11 mouse cellular contexts compared by ENCODE assay signal in the genomic region with DNA sequence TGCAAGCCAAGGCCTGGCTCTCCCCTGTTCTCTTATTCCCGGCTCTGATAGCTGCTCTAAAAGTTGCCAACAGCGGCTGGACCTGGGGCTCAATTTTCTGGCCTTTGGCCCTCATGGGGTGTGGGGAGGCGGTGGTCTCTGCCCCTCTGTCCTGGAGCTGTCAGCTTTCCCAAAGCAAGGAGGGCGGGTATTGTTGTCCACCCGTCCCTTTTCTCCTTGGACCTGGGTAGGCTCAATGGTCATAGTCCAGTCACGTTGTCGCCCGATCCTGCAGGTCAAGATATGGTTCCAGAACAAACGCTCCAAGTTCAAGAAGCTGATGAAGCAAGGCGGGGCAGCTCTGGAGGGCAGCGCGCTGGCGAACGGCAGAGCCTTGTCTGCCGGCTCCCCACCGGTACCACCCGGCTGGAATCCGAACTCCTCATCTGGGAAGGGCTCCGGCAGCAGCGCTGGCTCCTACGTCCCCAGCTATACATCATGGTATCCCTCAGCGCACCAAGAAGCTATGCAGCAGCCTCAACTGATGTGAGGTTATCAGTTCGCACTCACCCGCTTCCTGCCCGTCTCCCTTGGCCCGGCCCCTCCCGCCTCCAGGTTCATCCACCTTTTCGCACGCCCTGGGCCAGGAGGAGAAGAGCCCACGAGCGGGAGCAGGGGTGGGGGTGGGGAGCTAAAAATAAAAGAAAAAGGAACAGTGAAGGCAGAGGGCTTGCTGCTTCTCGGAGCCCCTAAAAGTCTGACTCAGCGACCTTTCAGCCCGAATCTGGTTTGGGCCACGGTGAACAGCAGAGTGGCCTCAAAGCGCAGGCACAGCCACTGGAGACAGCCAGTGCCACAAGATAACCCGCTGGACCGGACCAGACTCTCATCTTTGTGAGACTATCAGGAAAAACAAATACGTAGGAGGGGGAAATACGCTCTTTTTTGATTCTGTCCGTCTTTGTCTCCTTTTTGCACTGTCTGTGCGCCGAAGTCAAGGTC. TPM values are rescaled to one million over a fixed set of nuclear protein-coding genes. Genes with fewer than 3 reads are reported as not detected.
DNase-seq lines count a peak whose midpoint lies in the region; ATAC-seq and TF ChIP-seq lines count a peak whose summit lies in the region.
"Had no signal": no experiment of that assay in that cellular context is flagged by ENCODE, and none has a peak within 500 bp of the region (broad histone marks: within the 10 kb centered on the region; RNA-seq: fewer than 3 reads in every experiment).

No protein-coding gene starts in this region.

- no peak for DNase-seq in liver, embryonic 11.5 days (ENCODE audit: low spot score)
- DNase-seq in embryo, embryonic 11 days: peak; percentile 44
- DNase-seq in intestine, embryonic 14.5 days (ENCODE audit: low spot score): peak; percentile 68
- DNase-seq in right cerebral cortex, postnatal 14 days: no peak
- DNase-seq in lung, postnatal 4 days: no peak

- H3K27me3 ChIP-seq in liver, embryonic 12.5 days (replicated peaks): peaks cover 98% of the 10 kb centered on the region
- H3K27me3 ChIP-seq in liver, embryonic 11.5 days (replicated peaks; ENCODE audit: control insufficient read depth, insufficient read depth, low read length): peaks cover 95% of the 10 kb centered on the region
- peaks cover 96% of the 10 kb centered on the region for H3K27me3 ChIP-seq in intestine, embryonic 14.5 days (replicated peaks; ENCODE audit: control insufficient read depth, insufficient read depth, low read length)
- H3K27me3 ChIP-seq in kidney, embryonic 14.5 days (ENCODE audit: control insufficient read depth, insufficient read depth, low read length): peaks cover 95% of the 10 kb centered on the region

- 1% methylated on average over 43 of the region's 43 CpGs for WGBS in liver, embryonic 12.5 days (ENCODE audit: insufficient replicate concordance)
- WGBS in liver, embryonic 11.5 days: 1% methylated on average over 43 of the region's 43 CpGs
- 1% methylated on average over 43 of the region's 43 CpGs for WGBS in intestine, embryonic 14.5 days
- WGBS in olfactory bulb, adult 2 months: 2% methylated on average over 43 of the region's 43 CpGs
- 2% methylated on average over 43 of the region's 43 CpGs for WGBS in kidney, embryonic 14.5 days

- peaks cover 33% of the 10 kb centered on the region for H3K4me1 ChIP-seq in liver, embryonic 12.5 days
- 0 out of 2 replicates have a peak, but pooled peaks cover 6% of the 10 kb centered on the region for H3K4me1 ChIP-seq in liver, embryonic 11.5 days (replicated peaks; ENCODE audit: control insufficient read depth, insufficient read depth, low read length)
- H3K4me1 ChIP-seq in intestine, embryonic 14.5 days (replicated peaks; ENCODE audit: control insufficient read depth, insufficient read depth, low read length): peaks cover 10% of the 10 kb centered on the region
- peaks cover 5% of the 10 kb centered on the region; the same call in 1 of the 2 replicates for H3K4me1 ChIP-seq in olfactory bulb, adult 2 months (ENCODE audit: control insufficient read depth, insufficient read depth, low read length)
- peaks cover 4% of the 10 kb centered on the region; the same call in 1 of the 2 replicates for H3K4me1 ChIP-seq in kidney, embryonic 14.5 days (ENCODE audit: control insufficient read depth, insufficient read depth, low read length)

- ATAC-seq in liver, embryonic 12.5 days: no peak
- no peak for ATAC-seq in liver, embryonic 11.5 days (replicated peaks; ENCODE audit: low FRiP score)
- no peak for ATAC-seq in intestine, embryonic 14.5 days (replicated peaks; ENCODE audit: low FRiP score, low TSS enrichment, low read depth)
- ATAC-seq in kidney, embryonic 14.5 days (ENCODE audit: low FRiP score, low TSS enrichment): no peak

- no peak overlapping the region for H3K27ac ChIP-seq in liver, embryonic 12.5 days
- no peak overlapping the region for H3K27ac ChIP-seq in liver, embryonic 11.5 days (ENCODE audit: low read depth, low read length)
- no peak overlapping the region for H3K27ac ChIP-seq in intestine, embryonic 14.5 days (ENCODE audit: low read depth)
- peak overlapping the region; percentile 99 for H3K27ac ChIP-seq in olfactory bulb, adult 2 months (ENCODE audit: insufficient read depth, low read depth, low read length)
- H3K27ac ChIP-seq in kidney, embryonic 14.5 days (ENCODE audit: low read depth, low read length): no peak overlapping the region
- H3K27ac ChIP-seq: lung, embryonic 15.5 days had no signal

- H3K36me3 ChIP-seq in liver, embryonic 12.5 days: no peaks in the 10 kb centered on the region
- no peaks in the 10 kb centered on the region for H3K36me3 ChIP-seq in liver, embryonic 11.5 days (ENCODE audit: control insufficient read depth, insufficient read depth, low read length)
- no peaks in the 10 kb centered on the region for H3K36me3 ChIP-seq in intestine, embryonic 14.5 days (ENCODE audit: control insufficient read depth, insufficient read depth, low read length)
- no peaks in the 10 kb centered on the region for H3K36me3 ChIP-seq in kidney, embryonic 14.5 days (ENCODE audit: control insufficient read depth, insufficient read depth, low read length)
- H3K36me3 ChIP-seq: lung, embryonic 15.5 days had no signal

- H3K9ac ChIP-seq in liver, embryonic 12.5 days: no peak overlapping the region
- no peak overlapping the region for H3K9ac ChIP-seq in liver, embryonic 11.5 days (ENCODE audit: low read depth, low read length)
- peak overlapping the region; percentile 1 for H3K9ac ChIP-seq in intestine, embryonic 14.5 days (ENCODE audit: low read length)
- no peak overlapping the region for H3K9ac ChIP-seq in kidney, embryonic 14.5 days (ENCODE audit: low read depth, low read length)
- H3K9ac ChIP-seq: lung, embryonic 15.5 days had no signal

- no peak overlapping the region for H3K4me2 ChIP-seq in liver, embryonic 12.5 days
- H3K4me2 ChIP-seq in liver, embryonic 11.5 days: no peak overlapping the region
- peak overlapping the region; percentile 16; the same call in 1 of the 2 replicates for H3K4me2 ChIP-seq in intestine, embryonic 14.5 days (ENCODE audit: low read length)
- H3K4me2 ChIP-seq in kidney, embryonic 14.5 days (replicated peaks; ENCODE audit: low read depth, low read length): no peak overlapping the region
- H3K4me2 ChIP-seq: lung, embryonic 15.5 days had no signal

- no peak for TF ChIP-seq POLR2A in olfactory bulb, adult 2 months (IDR thresholded peaks at IDR 0.05; ENCODE audit: insufficient read depth, low read depth, low read length)

- TF ChIP-seq CTCF in olfactory bulb, adult 2 months (IDR thresholded peaks at IDR 0.05; ENCODE audit: insufficient read depth, low read depth, low read length): no peak

- peak overlapping the region; percentile 3; the same call in 1 of the 2 replicates for H3K4me3 ChIP-seq in liver, embryonic 12.5 days
- H3K4me3 ChIP-seq in liver, embryonic 11.5 days (ENCODE audit: low read depth, low read length): no peak overlapping the region
- peak overlapping the region; percentile 6; the same call in 1 of the 2 replicates for H3K4me3 ChIP-seq in intestine, embryonic 14.5 days (ENCODE audit: low read depth, low read length)
- H3K4me3 ChIP-seq in olfactory bulb, adult 2 months (ENCODE audit: insufficient read depth, low read depth, low read length): peak overlapping the region; percentile 56
- no peak overlapping the region for H3K4me3 ChIP-seq in kidney, embryonic 14.5 days (ENCODE audit: low read length)
- H3K4me3 ChIP-seq: erythroblast, embryonic 14.5 days; lung, embryonic 15.5 days had no signal

- H3K9me3 ChIP-seq in liver, embryonic 12.5 days (replicated peaks): no peaks in the 10 kb centered on the region
- no peaks in the 10 kb centered on the region for H3K9me3 ChIP-seq in liver, embryonic 11.5 days (ENCODE audit: control insufficient read depth, low read length)
- no peaks in the 10 kb centered on the region for H3K9me3 ChIP-seq in intestine, embryonic 14.5 days (ENCODE audit: control insufficient read depth, low read length)
- H3K9me3 ChIP-seq in kidney, embryonic 14.5 days (ENCODE audit: control insufficient read depth, low read length): no peaks in the 10 kb centered on the region
- H3K9me3 ChIP-seq: lung, embryonic 15.5 days had no signal

RNA-seq across cellular contexts. Expression of a gene that starts 4.4 kb away (rescaled TPM):
- polyA plus RNA-seq in liver, embryonic 12.5 days (2016; fragmentation: Nextera tagmentation; extraction: Ambion mirVana): 0.19 and 0.23 TPM in 2 replicates
- 1.1 and 2.2 TPM in 2 replicates for polyA plus RNA-seq in liver, embryonic 11.5 days (2014; fragmentation: Nextera tagmentation; extraction: Ambion mirVana)
- polyA plus RNA-seq in intestine, embryonic 14.5 days (2014; fragmentation: Nextera tagmentation; extraction: Ambion mirVana): 8.0 and 9.8 TPM in 2 replicates
- 355 TPM in 1 of 2 replicates, not detected in the other for polyA plus RNA-seq in olfactory bulb, adult 2 months (2012; ENCODE audit: insufficient read depth, insufficient read length, low replicate concordance, missing spikeins)
- not detected in 2 replicates for polyA plus RNA-seq in kidney, embryonic 14.5 days (2014; fragmentation: Nextera tagmentation; extraction: Ambion mirVana)
- polyA plus RNA-seq: heart, postnatal 0 days had no signal

RNA-seq across cellular contexts. Expression of a gene that starts 14.3 kb away (rescaled TPM):
- 0.08 and 0.12 TPM in 2 replicates for polyA plus RNA-seq in liver, embryonic 12.5 days (2016; fragmentation: Nextera tagmentation; extraction: Ambion mirVana)
- polyA plus RNA-seq in liver, embryonic 11.5 days (2014; fragmentation: Nextera tagmentation; extraction: Ambion mirVana): 0.19 and 0.65 TPM in 2 replicates
- 5.8 and 6.4 TPM in 2 replicates for polyA plus RNA-seq in intestine, embryonic 14.5 days (2014; fragmentation: Nextera tagmentation; extraction: Ambion mirVana)
- not detected in 2 replicates for polyA plus RNA-seq in olfactory bulb, adult 2 months (2012; ENCODE audit: insufficient read depth, insufficient read length, low replicate concordance, missing spikeins)
- polyA plus RNA-seq in kidney, embryonic 14.5 days (2014; fragmentation: Nextera tagmentation; extraction: Ambion mirVana): not detected in 2 replicates
- polyA plus RNA-seq: heart, postnatal 0 days had no signal

Comparison
In these comparisons a context has a peak if more than half of its experiments do, and no peak if none do; other contexts are left out.
1. H3K4me3 ChIP-seq: peak in liver, embryonic 12.5 days (single experiment), intestine, embryonic 14.5 days (single experiment) and olfactory bulb, adult 2 months (single experiment); none in liver, embryonic 11.5 days (single experiment) and kidney, embryonic 14.5 days (single experiment).
2. DNase-seq: peak in embryo, embryonic 11 days (single experiment) and intestine, embryonic 14.5 days (single experiment); none in liver, embryonic 11.5 days (single experiment), right cerebral cortex, postnatal 14 days (single experiment) and lung, postnatal 4 days (0 of 2).
3. RNA of a gene that starts 4.4 kb away (polyA plus RNA-seq): 355 TPM in olfactory bulb, adult 2 months; 8.0 to 9.8 TPM in intestine, embryonic 14.5 days, 1.1 to 2.2 TPM in liver, embryonic 11.5 days, 0.19 to 0.23 TPM in liver, embryonic 12.5 days and not detected in kidney, embryonic 14.5 days; every median in the first group is over 10 times any median in the second.